Mouse (Mus musculus): Measurements from ENCODE around the gene Astn2.

- TF ChIP-seq CTCF (IDR thresholded peaks at IDR 0.05) (no peak), POLR2A (IDR thresholded peaks at IDR 0.05; ENCODE audit: insufficient read depth, low read depth, low read length) (no peak), EP300 (IDR thresholded peaks at IDR 0.05; ENCODE audit: insufficient read depth, low read depth, low read length) (no peak)
These were observed 603.2 kb downstream of the Astn2 start for GRCm38 (mm10) chr4:65801204-65801603.

Measured in heart, adult 2 months (tissue).